Mouse (Mus musculus) ES-E14 (cell line): ENCODE measurements around the gene Abhd12.

Source experiments
- HCFC1 ChIP-seq: IDR thresholded peaks from 2 replicates; pipeline ENCODE4 v1.6.1; 2012; ENCODE audit warnings: low read length, inconsistent platforms, borderline replicate concordance; ENCODE audit not compliant: insufficient read depth
- ZC3H11A ChIP-seq: IDR thresholded peaks from 2 replicates; pipeline ENCODE4 v1.6.1; 2012; ENCODE audit warnings: low read depth, mild to moderate bottlenecking, inconsistent platforms, low read length, borderline replicate concordance

DNA sequence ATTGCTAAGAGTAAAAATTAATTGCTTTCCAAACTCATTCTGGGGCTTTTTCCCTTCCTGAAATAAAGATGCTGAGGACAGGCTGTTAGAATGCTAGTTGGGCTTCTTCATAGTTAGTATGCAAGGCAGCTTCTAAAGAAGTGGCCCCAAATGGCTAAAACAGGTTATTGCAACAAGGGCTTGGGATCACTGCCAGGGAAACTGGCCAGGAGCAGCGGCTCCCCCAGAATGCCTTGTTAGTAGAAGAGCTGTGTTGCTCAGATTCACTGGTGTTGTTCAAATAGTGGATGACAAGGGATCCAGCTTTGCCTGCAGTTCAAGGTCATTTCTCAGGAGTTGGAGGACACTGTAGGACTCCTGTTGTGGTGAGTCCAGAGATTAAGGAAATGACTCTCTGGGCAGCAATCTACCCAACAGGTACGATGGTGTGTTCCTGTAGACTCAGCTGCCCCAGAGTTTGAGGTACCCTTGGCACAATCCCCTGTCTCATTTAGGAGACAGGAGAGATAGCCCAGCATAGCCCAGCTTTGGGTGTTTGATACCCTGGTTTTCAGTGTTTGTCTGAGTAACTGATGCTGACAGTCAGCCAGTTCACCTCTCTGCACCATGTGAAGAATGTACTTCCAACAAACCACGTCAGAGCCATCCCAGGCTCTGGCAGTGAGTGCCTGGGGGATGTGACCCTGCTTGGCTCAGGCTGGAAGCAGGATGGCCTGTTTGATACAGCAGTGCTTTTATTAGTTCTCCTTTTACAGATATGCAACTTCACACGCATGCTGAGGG is 115.6 kb downstream of the Abhd12 start:
- no peak for TF ChIP-seq ZC3H11A
- no peak for TF ChIP-seq HCFC1
